Mouse (Mus musculus): Measurements from ENCODE around the gene Ces4a. TPM values are rescaled to one million over a fixed set of nuclear protein-coding genes. Genes with fewer than 3 reads are reported as not detected.

Ces4a gene
- total and polyA plus RNA-seq, 2 experiments from 2014 or later: not detected

- Histone ChIP-seq H3K4me2 (ENCODE audit: low read depth, low read length, poor library complexity, severe bottlenecking) (no peak overlapping the region), H3K9ac (replicated peaks; ENCODE audit: low read length, poor library complexity, severe bottlenecking) (no peak overlapping the region), H3K4me3 (ENCODE audit: low read depth, low read length) (no peak overlapping the region), H3K9me3 (ENCODE audit: low read length) (0 out of 2 replicates have a peak, but pooled peaks cover 2% of the 10 kb centered on the region), H3K27ac (ENCODE audit: low read depth, low read length) (no peak overlapping the region), H3K4me1 (ENCODE audit: insufficient read depth, low read length) (no peaks in the 10 kb centered on the region), H3K27me3 (ENCODE audit: insufficient read depth, low read length) (no peaks in the 10 kb centered on the region), H3K36me3 (ENCODE audit: insufficient read depth, low read length) (no peaks in the 10 kb centered on the region)
- ATAC-seq (ENCODE audit: low FRiP score): no peak
- 84% methylated on average over 3 of the region's 3 CpGs for WGBS
- TF ChIP-seq CTCF (IDR thresholded peaks at IDR 0.05): no peak
- no peak for DNase-seq (ENCODE audit: low spot score)
These were observed 27.4 kb upstream of the Ces4a start for GRCm38 (mm10) chr8:105104220-105104619.

- Histone ChIP-seq H3K9me3 (ENCODE audit: low read length) (no peaks in the 10 kb centered on the region), H3K4me2 (ENCODE audit: low read depth, low read length, poor library complexity, severe bottlenecking) (no peak overlapping the region), H3K4me1 (ENCODE audit: insufficient read depth, low read length) (no peaks in the 10 kb centered on the region), H3K27ac (ENCODE audit: low read depth, low read length) (no peak overlapping the region), H3K27me3 (ENCODE audit: insufficient read depth, low read length) (no peaks in the 10 kb centered on the region), H3K9ac (replicated peaks; ENCODE audit: low read length, poor library complexity, severe bottlenecking) (no peak overlapping the region), H3K36me3 (ENCODE audit: insufficient read depth, low read length) (no peaks in the 10 kb centered on the region), H3K4me3 (ENCODE audit: low read depth, low read length) (no peak overlapping the region)
- 89% methylated on average over 9 of the region's 9 CpGs for WGBS
- ATAC-seq (ENCODE audit: low FRiP score) (no peak), DNase-seq (ENCODE audit: low spot score) (no peak)
- no peak for TF ChIP-seq CTCF (IDR thresholded peaks at IDR 0.05)
These were observed 1.7 kb upstream of the Ces4a start for GRCm38 (mm10) chr8:105129864-105130263.

- no peaks in the 10 kb centered on the region for H3K36me3 ChIP-seq (ENCODE audit: insufficient read depth, low read length)
- H3K9ac ChIP-seq (replicated peaks; ENCODE audit: low read length, poor library complexity, severe bottlenecking): no peak overlapping the region
- H3K9me3 ChIP-seq (ENCODE audit: low read length): no peaks in the 10 kb centered on the region
- H3K4me2 ChIP-seq (ENCODE audit: low read depth, low read length, poor library complexity, severe bottlenecking): no peak overlapping the region
- WGBS: 29% methylated on average over 4 of the region's 4 CpGs
- no peak overlapping the region for H3K4me3 ChIP-seq (ENCODE audit: low read depth, low read length)
- DNase-seq (ENCODE audit: low spot score): peak; percentile 6
- no peak for ATAC-seq (ENCODE audit: low FRiP score)
- TF ChIP-seq CTCF (IDR thresholded peaks at IDR 0.05): peak; percentile 69
- H3K27ac ChIP-seq (ENCODE audit: low read depth, low read length): no peak overlapping the region
- H3K4me1 ChIP-seq (ENCODE audit: insufficient read depth, low read length): no peaks in the 10 kb centered on the region
- 0 out of 2 replicates have a peak, but pooled peaks cover 3% of the 10 kb centered on the region for H3K27me3 ChIP-seq (ENCODE audit: insufficient read depth, low read length)
These were observed 6.8 kb downstream of the Ces4a start for GRCm38 (mm10) chr8:105138423-105138822.

- no peak for TF ChIP-seq CTCF (IDR thresholded peaks at IDR 0.05)
- 48% methylated on average over 19 of the region's 19 CpGs for WGBS
- Histone ChIP-seq H3K4me3 (ENCODE audit: low read depth, low read length) (no peak overlapping the region), H3K9me3 (ENCODE audit: low read length) (no peaks in the 10 kb centered on the region), H3K36me3 (ENCODE audit: insufficient read depth, low read length) (no peaks in the 10 kb centered on the region), H3K4me2 (ENCODE audit: low read depth, low read length, poor library complexity, severe bottlenecking) (no peak overlapping the region), H3K27ac (ENCODE audit: low read depth, low read length) (no peak overlapping the region), H3K27me3 (ENCODE audit: insufficient read depth, low read length) (0 out of 2 replicates have a peak, but pooled peaks cover 3% of the 10 kb centered on the region), H3K4me1 (ENCODE audit: insufficient read depth, low read length) (no peaks in the 10 kb centered on the region), H3K9ac (replicated peaks; ENCODE audit: low read length, poor library complexity, severe bottlenecking) (no peak overlapping the region)
- ATAC-seq (ENCODE audit: low FRiP score) (no peak), DNase-seq (ENCODE audit: low spot score) (no peak)
These were observed 10.8 kb downstream of the Ces4a start for GRCm38 (mm10) chr8:105142395-105142794.

GRCm38 (mm10) chr8:105151654-105152053 is 20.1 kb downstream of the Ces4a start:
- Histone ChIP-seq H3K9ac (replicated peaks; ENCODE audit: low read length, poor library complexity, severe bottlenecking) (no peak overlapping the region), H3K4me3 (ENCODE audit: low read depth, low read length) (no peak overlapping the region), H3K27me3 (ENCODE audit: insufficient read depth, low read length) (no peaks in the 10 kb centered on the region), H3K27ac (ENCODE audit: low read depth, low read length) (no peak overlapping the region), H3K9me3 (ENCODE audit: low read length) (no peaks in the 10 kb centered on the region), H3K4me1 (ENCODE audit: insufficient read depth, low read length) (no peaks in the 10 kb centered on the region), H3K36me3 (ENCODE audit: insufficient read depth, low read length) (no peaks in the 10 kb centered on the region), H3K4me2 (ENCODE audit: low read depth, low read length, poor library complexity, severe bottlenecking) (no peak overlapping the region)
- WGBS: 71% methylated on average over 4 of the region's 4 CpGs
- ATAC-seq (ENCODE audit: low FRiP score) (no peak), DNase-seq (ENCODE audit: low spot score) (no peak)
- no peak for TF ChIP-seq CTCF (IDR thresholded peaks at IDR 0.05)

- 0 out of 2 replicates have a peak overlapping the region, but pooled peaks have one; percentile 5 for H3K9ac ChIP-seq (replicated peaks; ENCODE audit: low read length, poor library complexity, severe bottlenecking)
- H3K4me2 ChIP-seq (ENCODE audit: low read depth, low read length, poor library complexity, severe bottlenecking): peak overlapping the region; percentile 54
- ATAC-seq (ENCODE audit: low FRiP score): peak; percentile 81
- H3K4me3 ChIP-seq (ENCODE audit: low read depth, low read length): peak overlapping the region; percentile 24
- no peaks in the 10 kb centered on the region for H3K27me3 ChIP-seq (ENCODE audit: insufficient read depth, low read length)
- no peaks in the 10 kb centered on the region for H3K36me3 ChIP-seq (ENCODE audit: insufficient read depth, low read length)
- no peaks in the 10 kb centered on the region for H3K4me1 ChIP-seq (ENCODE audit: insufficient read depth, low read length)
- H3K9me3 ChIP-seq (ENCODE audit: low read length): no peaks in the 10 kb centered on the region
- TF ChIP-seq CTCF (IDR thresholded peaks at IDR 0.05): no peak; the same call in 1 of the 2 replicates
- peak; percentile 94 for DNase-seq (ENCODE audit: low spot score)
- H3K27ac ChIP-seq (ENCODE audit: low read depth, low read length): peak overlapping the region; percentile 51; the same call in 1 of the 2 replicates
- WGBS: 2% methylated on average over 27 of the region's 27 CpGs
These were observed 21.2 kb downstream of the Ces4a start for GRCm38 (mm10) chr8:105152623-105153398.
